Mouse (Mus musculus): ENCODE results near the gene Gpank1.

Gene Gpank1

GRCm38 (mm10) chr17:35158850-35159593, 37.8 kb downstream of the Gpank1 start:
- H3K36me3 ChIP-seq (ENCODE audit: insufficient read depth, low read length) = peaks cover 100% of the 10 kb centered on the region
- H3K4me1 ChIP-seq (replicated peaks; ENCODE audit: low read depth, low read length) = peaks cover 98% of the 10 kb centered on the region
- H3K4me3 ChIP-seq (replicated peaks; ENCODE audit: low read length) = no peak overlapping the region
- TF ChIP-seq POU5F1 (IDR thresholded peaks at IDR 0.05; ENCODE audit: borderline replicate concordance, low read length) (no peak), NANOG (IDR thresholded peaks at IDR 0.05; ENCODE audit: borderline replicate concordance, low read length) (no peak), CTCF (conservative IDR thresholded peaks at IDR 0.05; ENCODE audit: low read length) (no peak)
- no peaks in the 10 kb centered on the region for H3K9me3 ChIP-seq (ENCODE audit: low read length)
- no peaks in the 10 kb centered on the region for H3K27me3 ChIP-seq (ENCODE audit: insufficient read depth, low read length)

GRCm38 (mm10) chr17:35159638-35160037, 38.4 kb downstream of the Gpank1 start:
- H3K4me1 ChIP-seq (replicated peaks; ENCODE audit: low read depth, low read length) = peaks cover 92% of the 10 kb centered on the region
- H3K27me3 ChIP-seq (ENCODE audit: insufficient read depth, low read length) = no peaks in the 10 kb centered on the region
- no peak overlapping the region for H3K4me3 ChIP-seq (replicated peaks; ENCODE audit: low read length)
- H3K9me3 ChIP-seq (ENCODE audit: low read length) = no peaks in the 10 kb centered on the region
- peaks cover 93% of the 10 kb centered on the region for H3K36me3 ChIP-seq (ENCODE audit: insufficient read depth, low read length)
- TF ChIP-seq POU5F1 (IDR thresholded peaks at IDR 0.05; ENCODE audit: borderline replicate concordance, low read length) (no peak), NANOG (IDR thresholded peaks at IDR 0.05; ENCODE audit: borderline replicate concordance, low read length) (no peak), CTCF (conservative IDR thresholded peaks at IDR 0.05; ENCODE audit: low read length) (no peak)

- H3K27me3 ChIP-seq (ENCODE audit: insufficient read depth, low read length) = no peaks in the 10 kb centered on the region
- TF ChIP-seq NANOG (IDR thresholded peaks at IDR 0.05; ENCODE audit: borderline replicate concordance, low read length) (no peak), CTCF (conservative IDR thresholded peaks at IDR 0.05; ENCODE audit: low read length) (no peak), POU5F1 (IDR thresholded peaks at IDR 0.05; ENCODE audit: borderline replicate concordance, low read length) (no peak)
- H3K36me3 ChIP-seq (ENCODE audit: insufficient read depth, low read length) = peaks cover 76% of the 10 kb centered on the region
- peak overlapping the region; percentile 99 for H3K4me3 ChIP-seq (replicated peaks; ENCODE audit: low read length)
- H3K9me3 ChIP-seq (ENCODE audit: low read length) = no peaks in the 10 kb centered on the region
- peaks cover 83% of the 10 kb centered on the region for H3K4me1 ChIP-seq (replicated peaks; ENCODE audit: low read depth, low read length)
Observed at GRCm38 (mm10) chr17:35161421-35161820, 40.2 kb downstream of the Gpank1 start.

- H3K4me3 ChIP-seq (replicated peaks; ENCODE audit: low read length) = peak overlapping the region; percentile 99
- H3K27me3 ChIP-seq (ENCODE audit: insufficient read depth, low read length) = no peaks in the 10 kb centered on the region
- H3K9me3 ChIP-seq (ENCODE audit: low read length) = no peaks in the 10 kb centered on the region
- peaks cover 69% of the 10 kb centered on the region for H3K36me3 ChIP-seq (ENCODE audit: insufficient read depth, low read length)
- peaks cover 78% of the 10 kb centered on the region for H3K4me1 ChIP-seq (replicated peaks; ENCODE audit: low read depth, low read length)
- TF ChIP-seq CTCF (conservative IDR thresholded peaks at IDR 0.05; ENCODE audit: low read length) = no peak
- TF ChIP-seq NANOG (IDR thresholded peaks at IDR 0.05; ENCODE audit: borderline replicate concordance, low read length) = no peak
- TF ChIP-seq POU5F1 (IDR thresholded peaks at IDR 0.05; ENCODE audit: borderline replicate concordance, low read length) = no peak
Observed at GRCm38 (mm10) chr17:35162121-35162520, 40.9 kb downstream of the Gpank1 start.

- Histone ChIP-seq H3K27me3 (ENCODE audit: insufficient read depth, low read length) (no peaks in the 10 kb centered on the region), H3K4me1 (replicated peaks; ENCODE audit: low read depth, low read length) (peaks cover 72% of the 10 kb centered on the region), H3K36me3 (ENCODE audit: insufficient read depth, low read length) (peaks cover 65% of the 10 kb centered on the region), H3K4me3 (replicated peaks; ENCODE audit: low read length) (peak overlapping the region; percentile 99), H3K9me3 (ENCODE audit: low read length) (no peaks in the 10 kb centered on the region)
- TF ChIP-seq CTCF (conservative IDR thresholded peaks at IDR 0.05; ENCODE audit: low read length) (no peak), NANOG (IDR thresholded peaks at IDR 0.05; ENCODE audit: borderline replicate concordance, low read length) (no peak), POU5F1 (IDR thresholded peaks at IDR 0.05; ENCODE audit: borderline replicate concordance, low read length) (no peak)
Observed at GRCm38 (mm10) chr17:35162730-35163129, 41.5 kb downstream of the Gpank1 start.

GRCm38 (mm10) chr17:35163326-35164081, 42.2 kb downstream of the Gpank1 start:
- no peaks in the 10 kb centered on the region for H3K27me3 ChIP-seq (ENCODE audit: insufficient read depth, low read length)
- peaks cover 60% of the 10 kb centered on the region for H3K36me3 ChIP-seq (ENCODE audit: insufficient read depth, low read length)
- TF ChIP-seq POU5F1 (IDR thresholded peaks at IDR 0.05; ENCODE audit: borderline replicate concordance, low read length) = no peak
- no peak for TF ChIP-seq CTCF (conservative IDR thresholded peaks at IDR 0.05; ENCODE audit: low read length)
- no peaks in the 10 kb centered on the region for H3K9me3 ChIP-seq (ENCODE audit: low read length)
- H3K4me3 ChIP-seq (replicated peaks; ENCODE audit: low read length) = peak overlapping the region; percentile 99
- peaks cover 64% of the 10 kb centered on the region for H3K4me1 ChIP-seq (replicated peaks; ENCODE audit: low read depth, low read length)

GRCm38 (mm10) chr17:35164218-35164567, 42.9 kb downstream of the Gpank1 start:
- no peaks in the 10 kb centered on the region for H3K27me3 ChIP-seq (ENCODE audit: insufficient read depth, low read length)
- peaks cover 57% of the 10 kb centered on the region for H3K4me1 ChIP-seq (replicated peaks; ENCODE audit: low read depth, low read length)
- no peak for TF ChIP-seq CTCF (conservative IDR thresholded peaks at IDR 0.05; ENCODE audit: low read length)
- no peak for TF ChIP-seq NANOG (IDR thresholded peaks at IDR 0.05; ENCODE audit: borderline replicate concordance, low read length)
- no peak for TF ChIP-seq POU5F1 (IDR thresholded peaks at IDR 0.05; ENCODE audit: borderline replicate concordance, low read length)
- peaks cover 53% of the 10 kb centered on the region for H3K36me3 ChIP-seq (ENCODE audit: insufficient read depth, low read length)
- peak overlapping the region; percentile 99 for H3K4me3 ChIP-seq (replicated peaks; ENCODE audit: low read length)
- H3K9me3 ChIP-seq (ENCODE audit: low read length) = no peaks in the 10 kb centered on the region

GRCm38 (mm10) chr17:35164568-35165450, 43.6 kb downstream of the Gpank1 start, which contains the start of gene Prrc2a:
Gene Prrc2a (minus strand): TSS chr17:35164897.
- H3K36me3 ChIP-seq (ENCODE audit: insufficient read depth, low read length) = peaks cover 47% of the 10 kb centered on the region
- peak within 1 kb of the TSS; percentile 99 for H3K4me3 ChIP-seq (replicated peaks; ENCODE audit: low read length)
- H3K4me1 ChIP-seq (replicated peaks; ENCODE audit: low read depth, low read length) = peaks cover 51% of the 10 kb centered on the region
- no peaks in the 10 kb centered on the region for H3K9me3 ChIP-seq (ENCODE audit: low read length)
- TF ChIP-seq NANOG (IDR thresholded peaks at IDR 0.05; ENCODE audit: borderline replicate concordance, low read length) (no peak), CTCF (conservative IDR thresholded peaks at IDR 0.05; ENCODE audit: low read length) (no peak), POU5F1 (IDR thresholded peaks at IDR 0.05; ENCODE audit: borderline replicate concordance, low read length) (no peak)
- H3K27me3 ChIP-seq (ENCODE audit: insufficient read depth, low read length) = no peaks in the 10 kb centered on the region
